Mouse (Mus musculus) lung, embryonic 16.5 days (tissue): Measurements from ENCODE around the gene Dclk2. TPM values are rescaled to one million over a fixed set of nuclear protein-coding genes. Genes with fewer than 3 reads are reported as not detected.

ENCODE experiments used
- ATAC-seq: fragments of 200-750 bp; cut with Nextera tagmentation; 2 replicates; pipeline ENCODE4 v1.8.0; 2017; ENCODE audit warnings: low read depth, mild to moderate bottlenecking, moderate library complexity
- H3K27ac ChIP-seq: fragments of 300-500 bp; sonication (generic); 2 replicates; pipeline ENCODE4 v1.5.1; 2014; ENCODE audit warnings: mild to moderate bottlenecking, control low read depth, low read length
- H3K27me3 ChIP-seq: fragments of 300-500 bp; sonication (generic); 2 replicates; pipeline ENCODE4 v1.6.1; 2014; ENCODE audit warnings: low read depth, low read length, mixed read lengths; ENCODE audit not compliant: control insufficient read depth, insufficient read depth
- H3K36me3 ChIP-seq: fragments of 300-500 bp; sonication (generic); 2 replicates; pipeline ENCODE4 v1.6.1; 2014; ENCODE audit warnings: low read length; ENCODE audit not compliant: control insufficient read depth, insufficient read depth
- H3K4me1 ChIP-seq: fragments of 300-500 bp; sonication (generic); replicated peaks from 2 replicates; pipeline ENCODE4 v1.6.1; 2014; ENCODE audit warnings: low read length, mixed read lengths; ENCODE audit not compliant: control insufficient read depth, insufficient read depth
- H3K4me2 ChIP-seq: fragments of 300-500 bp; sonication (generic); 2 replicates; pipeline ENCODE4 v1.6.1; 2014; ENCODE audit warnings: low read depth, low read length, control low read depth
- H3K4me3 ChIP-seq: fragments of 300-500 bp; sonication (generic); 2 replicates; pipeline ENCODE4 v1.5.1; 2014; ENCODE audit warnings: mild to moderate bottlenecking, low read length, control low read depth
- H3K9ac ChIP-seq: fragments of 300-500 bp; sonication (generic); 2 replicates; pipeline ENCODE4 v1.6.1; 2014; ENCODE audit warnings: low read length, control low read depth
- H3K9me3 ChIP-seq: fragments of 300-500 bp; sonication (generic); 2 replicates; pipeline ENCODE4 v1.6.1; 2016; ENCODE audit warnings: low read length; ENCODE audit not compliant: control insufficient read depth
- WGBS: fragments of 180-500 bp; shearing (Covaris S2); extraction: QIAGEN DNeasy Blood & Tissue Kit; methylation state at CpG from one replicate; pipeline ENCODE4 v1.1.7; 2014; 5-methylcytosine and 5-hydroxymethylcytosine counted together
- polyA plus RNA-seq: library from polyadenylated mRNA; unstranded; fragments of >200 nt; fragmentation: Nextera tagmentation; extraction: Ambion mirVana; gene quantifications from 2 replicates; pipeline ENCODE4 v1.2.1, GENCODE M21; 2015

Dclk2 gene
- 4.8 and 5.0 TPM in 2 replicates for polyA plus RNA-seq

DNA sequence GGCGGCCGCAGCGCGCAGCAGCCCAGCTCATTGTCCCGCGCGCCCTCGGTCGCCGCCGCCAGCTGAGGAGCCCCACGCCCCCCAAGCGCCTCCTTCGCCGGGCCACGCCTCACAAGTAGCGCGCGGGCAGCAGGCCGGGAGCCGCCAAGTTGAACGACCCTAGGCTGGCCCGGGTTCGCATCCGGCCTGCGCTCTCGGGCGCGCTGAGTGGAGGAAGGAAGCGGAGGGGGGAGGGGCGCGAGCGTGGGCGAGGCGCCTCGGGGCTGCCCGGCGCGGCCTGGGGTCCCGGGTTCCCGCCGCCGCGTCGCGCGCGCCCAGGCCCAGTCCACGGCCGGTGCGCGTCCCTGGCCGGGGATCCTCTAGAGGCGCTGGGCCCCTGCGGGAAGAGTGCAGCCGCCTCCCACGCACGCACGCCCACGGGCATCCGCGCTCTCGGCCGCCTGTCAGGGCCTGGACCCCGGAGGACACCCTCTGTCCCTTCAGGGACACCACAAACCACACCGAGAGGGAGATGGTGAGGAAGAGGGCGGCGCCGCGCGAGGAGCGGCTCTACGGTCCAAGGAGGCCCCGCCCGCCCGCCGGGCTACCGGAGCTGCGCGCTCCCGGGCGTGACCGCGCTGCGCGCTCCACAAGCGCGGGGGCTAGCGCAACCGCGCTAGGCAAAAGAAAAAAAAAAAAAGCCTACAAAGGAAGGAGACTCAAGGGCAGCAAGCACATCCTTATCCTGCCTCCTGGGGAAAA lies at the start of gene Dclk2:
Dclk2 (minus strand) TSS at position 510 of the 741 bp plus-strand sequence.
- WGBS: under 1% methylated on average over 58 of the region's 91 CpGs
- peak within 1 kb of the TSS; percentile 96 for H3K4me2 ChIP-seq
- H3K27me3 ChIP-seq: peaks cover 5% of the 10 kb centered on the region; the same call in 1 of the 2 replicates
- no peaks in the 10 kb centered on the region for H3K36me3 ChIP-seq
- H3K4me1 ChIP-seq: 0 out of 2 replicates have a peak, but pooled peaks cover 4% of the 10 kb centered on the region
- ATAC-seq: peak; percentile 91
- H3K27ac ChIP-seq: peak within 1 kb of the TSS; percentile 61
- peak within 1 kb of the TSS; percentile 69 for H3K9ac ChIP-seq
- H3K9me3 ChIP-seq: no peaks in the 10 kb centered on the region
- H3K4me3 ChIP-seq: peak within 1 kb of the TSS; percentile 67

DNA sequence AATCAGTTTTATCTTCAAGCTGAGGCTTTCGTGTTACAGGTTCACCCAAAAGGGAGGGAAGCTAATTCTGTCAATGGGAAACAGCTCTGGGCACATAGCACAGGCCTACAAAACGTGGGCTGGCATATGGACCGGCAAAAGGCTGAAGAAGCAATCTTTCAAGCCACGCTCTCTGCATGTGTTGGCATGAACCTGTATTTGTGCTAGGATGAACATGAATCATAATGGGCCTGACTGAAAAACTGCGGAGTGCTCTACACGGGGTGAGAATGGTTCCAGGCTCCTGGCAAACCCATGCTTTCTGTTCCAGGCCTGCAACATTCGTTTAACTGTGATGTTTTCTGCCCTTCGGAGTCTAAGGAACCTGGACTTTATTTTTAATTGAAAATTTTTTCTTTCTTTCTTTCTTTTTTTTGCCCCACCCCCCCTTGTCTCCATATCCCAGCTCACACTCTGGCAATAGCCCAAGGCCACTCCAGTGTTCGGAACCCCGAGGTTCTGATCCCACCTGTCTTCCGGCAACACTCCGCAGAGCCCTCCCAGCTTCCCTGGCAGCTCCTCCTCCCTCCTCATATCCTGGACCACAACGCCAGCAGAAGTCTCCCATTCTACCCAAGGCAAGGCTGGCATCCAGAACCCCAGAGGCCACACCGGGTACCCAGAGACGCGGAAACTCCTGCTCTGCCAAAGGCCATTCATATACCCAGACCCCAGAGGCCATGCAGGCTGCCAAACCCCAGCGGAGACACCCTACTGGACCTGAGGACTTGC lies 42.2 kb upstream of the Dclk2 start:
- no peak overlapping the region for H3K4me3 ChIP-seq
- no peak overlapping the region for H3K27ac ChIP-seq
- no peak overlapping the region for H3K9ac ChIP-seq
- no peaks in the 10 kb centered on the region for H3K27me3 ChIP-seq
- no peaks in the 10 kb centered on the region for H3K36me3 ChIP-seq
- 79% methylated on average over 17 of the region's 17 CpGs for WGBS
- H3K4me1 ChIP-seq: no peaks in the 10 kb centered on the region
- no peak for ATAC-seq
- H3K4me2 ChIP-seq: no peak overlapping the region
- H3K9me3 ChIP-seq: no peaks in the 10 kb centered on the region

DNA sequence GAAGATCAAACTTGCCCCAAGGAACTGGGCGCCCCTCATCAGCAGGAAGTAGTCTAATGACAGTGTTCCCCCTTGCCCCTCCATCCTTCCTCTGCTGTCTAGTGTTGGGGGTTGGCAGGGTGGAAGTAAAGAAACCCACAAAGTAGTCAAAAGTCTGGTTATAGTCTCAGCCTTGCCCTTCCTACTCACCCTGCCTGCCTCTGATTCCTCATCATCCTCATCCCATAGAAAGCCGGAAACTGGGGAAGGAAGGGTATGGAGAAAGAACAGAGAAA lies 40.7 kb upstream of the Dclk2 start:
- H3K4me1 ChIP-seq: no peaks in the 10 kb centered on the region
- no peak for ATAC-seq
- H3K4me2 ChIP-seq: no peak overlapping the region
- H3K36me3 ChIP-seq: no peaks in the 10 kb centered on the region
- no peaks in the 10 kb centered on the region for H3K9me3 ChIP-seq
- no peak overlapping the region for H3K4me3 ChIP-seq
- no peaks in the 10 kb centered on the region for H3K27me3 ChIP-seq
- 78% methylated on average over 2 of the region's 2 CpGs for WGBS
- no peak overlapping the region for H3K9ac ChIP-seq
- no peak overlapping the region for H3K27ac ChIP-seq

DNA sequence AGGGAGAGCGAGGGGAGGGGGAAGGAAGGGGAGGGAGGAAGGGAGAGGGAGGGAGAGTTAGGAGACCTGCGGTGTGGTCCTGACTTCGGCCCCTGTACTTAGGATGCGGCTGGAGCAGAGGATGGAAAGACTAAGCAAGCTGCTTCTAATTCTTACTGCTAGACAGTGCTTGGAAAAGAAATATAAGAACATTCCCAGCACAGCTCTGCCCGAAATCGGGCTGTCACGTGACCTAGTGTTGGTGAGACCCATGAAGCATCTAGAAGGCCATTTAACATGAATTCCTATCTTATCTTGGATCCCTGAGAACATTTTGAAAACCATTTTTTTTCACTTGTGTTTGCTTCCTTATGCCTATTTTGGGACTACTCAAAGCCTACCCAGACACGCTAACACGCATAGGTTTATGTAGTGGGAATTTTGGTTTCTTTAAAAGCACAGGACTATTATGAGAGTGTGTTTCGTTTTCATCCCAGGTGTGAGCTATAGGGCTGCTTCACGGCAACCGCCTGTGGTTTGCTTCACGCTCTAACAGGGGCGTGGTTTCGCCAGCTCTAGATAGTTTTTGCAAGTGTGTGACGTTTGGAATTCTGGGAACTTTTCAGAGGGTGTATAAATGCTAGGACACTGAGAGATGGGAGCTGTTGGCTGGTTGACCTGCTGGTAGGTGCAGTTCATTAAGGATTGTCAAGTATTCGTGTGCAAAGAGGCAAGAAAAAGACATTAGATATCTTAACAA lies 40.2 kb upstream of the Dclk2 start:
- H3K9ac ChIP-seq: no peak overlapping the region
- H3K4me3 ChIP-seq: no peak overlapping the region
- H3K27me3 ChIP-seq: no peaks in the 10 kb centered on the region
- no peak overlapping the region for H3K4me2 ChIP-seq
- H3K36me3 ChIP-seq: no peaks in the 10 kb centered on the region
- ATAC-seq: no peak
- H3K4me1 ChIP-seq: no peaks in the 10 kb centered on the region
- 74% methylated on average over 17 of the region's 17 CpGs for WGBS
- H3K9me3 ChIP-seq: no peaks in the 10 kb centered on the region
- H3K27ac ChIP-seq: no peak overlapping the region

DNA sequence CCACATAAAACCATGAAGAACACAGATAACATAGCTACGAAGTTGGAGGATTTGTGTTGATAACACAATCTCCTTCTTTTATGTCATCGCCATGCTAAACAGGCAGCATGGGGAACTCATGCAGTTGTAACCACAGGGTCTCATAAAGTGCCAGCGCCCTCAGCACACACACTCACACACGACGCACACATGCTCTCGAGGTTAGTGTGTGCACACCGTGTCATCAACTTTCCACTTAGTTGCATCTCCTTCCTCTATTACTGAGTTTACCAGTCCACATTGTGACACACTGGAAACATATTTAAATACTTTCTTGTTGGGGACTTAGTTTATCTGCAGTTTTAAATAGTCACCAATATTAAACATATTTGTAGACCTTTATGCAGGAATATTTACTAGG lies 38.4 kb upstream of the Dclk2 start:
- Histone ChIP-seq H3K9ac (no peak overlapping the region), H3K4me3 (no peak overlapping the region), H3K27me3 (no peaks in the 10 kb centered on the region), H3K9me3 (no peaks in the 10 kb centered on the region), H3K27ac (no peak overlapping the region), H3K4me1 (no peaks in the 10 kb centered on the region), H3K4me2 (no peak overlapping the region), H3K36me3 (no peaks in the 10 kb centered on the region)
- 82% methylated on average over 7 of the region's 7 CpGs for WGBS
- no peak for ATAC-seq

DNA sequence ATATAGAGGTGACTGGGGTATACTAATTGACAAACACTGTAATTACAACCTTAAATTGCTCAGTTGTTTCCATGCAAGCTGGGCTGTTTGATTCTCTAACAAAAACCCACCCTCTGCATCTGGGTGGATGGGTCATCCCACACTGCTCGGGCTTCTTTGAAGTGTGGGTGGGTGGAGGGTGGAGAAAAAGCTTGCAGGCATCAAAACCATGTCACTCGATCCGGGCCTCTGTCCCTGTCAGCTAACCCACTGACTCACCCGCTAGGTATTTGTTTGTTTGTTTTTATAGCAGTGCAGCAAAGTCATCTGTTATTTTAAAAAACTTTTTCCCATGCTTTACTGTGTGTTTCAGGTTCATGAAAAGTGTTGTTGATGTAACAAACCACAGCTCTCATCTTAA lies 34.7 kb upstream of the Dclk2 start:
- Histone ChIP-seq H3K9me3 (no peaks in the 10 kb centered on the region), H3K4me2 (no peak overlapping the region), H3K9ac (no peak overlapping the region), H3K4me3 (no peak overlapping the region), H3K4me1 (no peaks in the 10 kb centered on the region), H3K27ac (no peak overlapping the region), H3K36me3 (no peaks in the 10 kb centered on the region), H3K27me3 (no peaks in the 10 kb centered on the region)
- no peak for ATAC-seq
- 11% methylated on average over 4 of the region's 4 CpGs for WGBS

DNA sequence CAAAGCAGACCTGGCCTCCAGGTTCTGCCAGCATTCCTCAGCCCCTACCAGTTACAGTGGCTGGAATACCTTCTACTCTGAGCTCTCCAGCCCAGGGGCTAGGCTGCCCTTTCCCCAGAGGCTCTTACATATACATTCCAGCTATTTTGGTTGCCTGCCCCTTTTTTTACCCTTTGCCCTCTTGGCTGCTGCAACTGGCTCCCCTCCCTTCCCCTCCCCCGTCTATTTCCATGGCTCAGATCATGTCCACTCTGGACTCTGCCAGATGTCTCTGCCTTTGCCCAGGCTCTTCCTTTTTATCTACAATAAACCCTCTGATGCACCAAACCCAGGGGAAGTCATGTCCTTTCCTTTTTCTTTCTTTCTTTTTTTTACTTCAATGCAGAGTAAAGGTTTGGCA lies 33.9 kb upstream of the Dclk2 start:
- Histone ChIP-seq H3K27me3 (no peaks in the 10 kb centered on the region), H3K4me3 (no peak overlapping the region), H3K36me3 (no peaks in the 10 kb centered on the region), H3K9ac (no peak overlapping the region), H3K27ac (no peak overlapping the region), H3K4me2 (no peak overlapping the region), H3K4me1 (no peaks in the 10 kb centered on the region), H3K9me3 (no peaks in the 10 kb centered on the region)
- whole genome bisulfite sequencing: 19% methylated on average over 1 of the region's 1 CpGs
- ATAC-seq: peak; percentile 10; the same call in 1 of the 2 replicates

DNA sequence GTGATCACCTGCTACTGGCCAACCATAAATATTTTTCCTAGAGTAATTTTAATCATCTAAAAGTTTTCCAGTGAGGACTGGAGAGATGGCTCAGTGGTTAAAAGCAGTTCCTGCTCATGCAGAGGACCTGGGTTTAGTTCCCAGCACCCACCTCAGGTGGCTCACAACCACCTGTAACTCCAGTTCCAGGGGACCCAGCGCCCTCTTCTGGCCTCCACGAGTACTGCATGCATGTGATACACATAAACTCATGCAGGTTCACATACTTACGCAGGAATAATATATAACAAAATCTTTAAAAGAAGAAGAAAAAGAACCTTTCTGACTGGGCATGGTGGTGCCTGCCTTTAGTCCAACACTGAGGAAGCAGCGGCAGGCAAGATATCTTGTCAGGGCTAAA lies 33.2 kb upstream of the Dclk2 start:
- Histone ChIP-seq H3K9ac (no peak overlapping the region), H3K27ac (no peak overlapping the region), H3K4me2 (no peak overlapping the region), H3K4me3 (no peak overlapping the region), H3K4me1 (no peaks in the 10 kb centered on the region), H3K27me3 (no peaks in the 10 kb centered on the region), H3K9me3 (no peaks in the 10 kb centered on the region), H3K36me3 (no peaks in the 10 kb centered on the region)
- 76% methylated on average over 4 of the region's 4 CpGs for WGBS
- no peak for ATAC-seq

DNA sequence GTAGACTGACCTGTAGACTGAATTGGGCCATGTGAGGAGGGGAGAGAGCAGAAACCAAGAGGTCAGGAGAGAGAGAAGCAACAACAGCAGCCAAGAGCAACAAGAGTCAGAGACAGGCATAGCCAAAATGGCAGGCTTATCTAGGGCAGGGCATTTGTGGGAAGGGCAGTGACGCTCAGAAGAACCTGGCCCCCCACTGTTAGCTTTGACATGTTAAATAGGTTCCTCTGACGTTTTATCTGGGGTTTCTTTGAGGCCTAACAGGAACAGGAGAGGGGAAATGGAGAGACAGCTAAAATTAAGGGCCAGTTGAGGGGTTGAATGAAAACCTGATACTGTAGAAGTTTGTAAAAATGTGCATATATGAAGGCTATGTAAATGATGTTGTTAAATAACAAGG lies 30.0 kb upstream of the Dclk2 start:
- Histone ChIP-seq H3K4me1 (no peaks in the 10 kb centered on the region), H3K4me2 (no peak overlapping the region), H3K36me3 (no peaks in the 10 kb centered on the region), H3K27me3 (no peaks in the 10 kb centered on the region), H3K27ac (no peak overlapping the region), H3K9me3 (no peaks in the 10 kb centered on the region), H3K4me3 (no peak overlapping the region), H3K9ac (no peak overlapping the region)
- no peak for ATAC-seq
- WGBS: 33% methylated on average over 2 of the region's 2 CpGs
